Mouse (Mus musculus) urinary bladder, adult 18-20 months (tissue): ENCODE measurements at regions not wholly inside any gene's neighbourhood (a gene's known extent, or its start where the extent isn't known, plus 50 kb on each side); places are given as distances from the start of the nearest gene placed in this dataset.
A peak's percentile ranks its signal among the peaks of the same experiment; 100 is the strongest.

ENCODE experiments used
- DNase-seq, 2 experiments: peaks; one replicate each; pipeline ENCODE4 v3.0.0; 2022; ENCODE audit warnings: low spot score in 2 of 2, mixed read lengths in 2 of 2

GRCm38 (mm10) chr14:99520343-99520742, 221.9 kb downstream of the Klf5 start:
- DNase-seq = no peak

GRCm38 (mm10) chr14:99521954-99522523, 223.5 kb downstream of the Klf5 start:
- DNase-seq = peak in 1 of 2 experiments; percentile 33

GRCm38 (mm10) chr14:99535781-99536180, 237.3 kb downstream of the Klf5 start:
- no peak for DNase-seq

GRCm38 (mm10) chr14:99537286-99537685, 238.8 kb downstream of the Klf5 start:
- DNase-seq = no peak

GRCm38 (mm10) chr14:99541716-99542115, 243.2 kb downstream of the Klf5 start:
- no peak for DNase-seq

GRCm38 (mm10) chr14:99547931-99548330, 249.4 kb downstream of the Klf5 start:
- no peak for DNase-seq

GRCm38 (mm10) chr14:99548363-99549248, 250.1 kb downstream of the Klf5 start:
- peak; percentile 11 to 27 for DNase-seq

GRCm38 (mm10) chr14:99564024-99564423, 265.5 kb downstream of the Klf5 start:
- no peak for DNase-seq

- DNase-seq = no peak
Measured at GRCm38 (mm10) chr14:99574146-99574545, 275.7 kb downstream of the Klf5 start.

GRCm38 (mm10) chr14:99578665-99579064, 280.2 kb downstream of the Klf5 start:
- peak; percentile 29 to 56 for DNase-seq

- peak in 1 of 2 experiments; percentile 20 for DNase-seq
Measured at GRCm38 (mm10) chr14:99579271-99579759, 280.8 kb downstream of the Klf5 start.

- no peak for DNase-seq
Measured at GRCm38 (mm10) chr14:99579765-99580266, 281.3 kb downstream of the Klf5 start.

GRCm38 (mm10) chr14:99584144-99584543, 285.7 kb downstream of the Klf5 start:
- peak in 1 of 2 experiments; percentile 32 for DNase-seq

- DNase-seq = no peak
Measured at GRCm38 (mm10) chr14:99586029-99586428, 287.5 kb downstream of the Klf5 start.

- DNase-seq = no peak
Measured at GRCm38 (mm10) chr14:99590854-99591470, 292.5 kb downstream of the Klf5 start.

- DNase-seq = no peak
Measured at GRCm38 (mm10) chr14:99592922-99593321, 294.4 kb downstream of the Klf5 start.

- DNase-seq = no peak
Measured at GRCm38 (mm10) chr14:99593864-99594263, 295.4 kb downstream of the Klf5 start.

- no peak for DNase-seq
Measured at GRCm38 (mm10) chr14:99601900-99602299, 303.4 kb downstream of the Klf5 start.

GRCm38 (mm10) chr14:99603257-99603656, 304.8 kb downstream of the Klf5 start:
- DNase-seq = no peak

- DNase-seq = peak in 1 of 2 experiments; percentile 41
Measured at GRCm38 (mm10) chr14:99605351-99606100, 307.0 kb downstream of the Klf5 start.

GRCm38 (mm10) chr14:99609003-99609402, 310.5 kb downstream of the Klf5 start:
- DNase-seq = no peak
